Mouse (Mus musculus): Measurements from ENCODE around the gene Nosip.

DNA sequence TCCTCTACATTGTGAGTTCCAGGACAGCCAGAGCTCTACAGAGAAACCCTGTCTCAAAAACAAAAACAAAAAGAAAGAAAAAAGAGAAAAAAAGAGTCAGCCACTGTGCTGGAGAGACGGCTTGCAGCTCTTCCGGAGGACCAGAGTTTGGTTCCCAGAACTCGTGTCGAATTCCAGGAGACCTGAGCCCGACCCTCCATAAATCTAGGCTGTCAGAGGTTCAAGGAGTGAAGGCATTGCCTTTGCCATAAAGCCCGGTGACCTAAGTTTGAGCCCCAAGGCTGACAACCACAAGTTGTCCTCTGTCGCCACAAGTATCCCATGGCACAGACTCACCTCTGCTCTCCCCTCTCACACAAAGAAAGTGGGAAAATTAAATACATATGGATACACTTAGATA lies 31.9 kb downstream of the Nosip start:
- TF ChIP-seq EP300 (IDR thresholded peaks at IDR 0.05; ENCODE audit: insufficient read depth, low read depth, low read length) (no peak), CTCF (IDR thresholded peaks at IDR 0.05) (no peak)

Measured in heart, adult 2 months (tissue).